Mouse (Mus musculus) embryonic facial prominence, embryonic 10.5 days (tissue): ENCODE data around the gene Sh3bp1. TPM values are rescaled to one million over a fixed set of nuclear protein-coding genes. Genes with fewer than 3 reads are reported as not detected.

Experiments used
- DNase-seq: peaks from one replicate; pipeline ENCODE4 v3.0.0-alpha.2; 2017; ENCODE audit warnings: low spot score
- H3K27ac ChIP-seq: fragments of 300-500 bp; sonication (generic); replicated peaks from 2 replicates; pipeline ENCODE4 v1.5.1; 2016; ENCODE audit warnings: mild to moderate bottlenecking
- H3K27me3 ChIP-seq: fragments of 300-500 bp; sonication (generic); replicated peaks from 2 replicates; pipeline ENCODE4 v1.6.1; 2016; ENCODE audit warnings: low read depth, mild to moderate bottlenecking; ENCODE audit not compliant: poor library complexity, severe bottlenecking
- H3K36me3 ChIP-seq: fragments of 300-500 bp; sonication (generic); replicated peaks from 2 replicates; pipeline ENCODE4 v1.6.1; 2016; ENCODE audit warnings: mild to moderate bottlenecking, moderate library complexity
- H3K4me1 ChIP-seq: fragments of 300-500 bp; sonication (generic); 2 replicates; pipeline ENCODE4 v1.6.1; 2016
- H3K4me3 ChIP-seq: fragments of 300-500 bp; sonication (generic); 2 replicates; pipeline ENCODE4 v1.5.1; 2016; ENCODE audit warnings: mild to moderate bottlenecking, moderate library complexity
- H3K9me3 ChIP-seq: fragments of 300-500 bp; sonication (generic); 2 replicates; pipeline ENCODE4 v1.6.1; 2016; ENCODE audit warnings: mild to moderate bottlenecking
- WGBS: fragments of 180-500 bp; shearing (Covaris S2); methylation state at CpG from one replicate; pipeline ENCODE4 v1.1.7; 2016; 5-methylcytosine and 5-hydroxymethylcytosine counted together
- polyA plus RNA-seq: library from polyadenylated mRNA; unstranded; fragments of >200 nt; fragmentation: Nextera tagmentation; extraction: Ambion mirVana; gene quantifications from 2 replicates; pipeline ENCODE4 v1.2.1, GENCODE M21; 2016

The Sh3bp1 gene
- polyA plus RNA-seq, 1 experiment from 2014 or later: 35.6 TPM

GRCm38 (mm10) chr15:78923585-78923984 lies 24.0 kb downstream of the Sh3bp1 start:
- Histone ChIP-seq H3K27me3 (peaks cover 13% of the 10 kb centered on the region), H3K36me3 (peaks cover 17% of the 10 kb centered on the region), H3K9me3 (no peaks in the 10 kb centered on the region), H3K27ac (peak overlapping the region; percentile 7), H3K4me1 (peaks cover 49% of the 10 kb centered on the region), H3K4me3 (no peak overlapping the region)
- no peak for DNase-seq
- WGBS: 59% methylated on average over 6 of the region's 6 CpGs

DNA sequence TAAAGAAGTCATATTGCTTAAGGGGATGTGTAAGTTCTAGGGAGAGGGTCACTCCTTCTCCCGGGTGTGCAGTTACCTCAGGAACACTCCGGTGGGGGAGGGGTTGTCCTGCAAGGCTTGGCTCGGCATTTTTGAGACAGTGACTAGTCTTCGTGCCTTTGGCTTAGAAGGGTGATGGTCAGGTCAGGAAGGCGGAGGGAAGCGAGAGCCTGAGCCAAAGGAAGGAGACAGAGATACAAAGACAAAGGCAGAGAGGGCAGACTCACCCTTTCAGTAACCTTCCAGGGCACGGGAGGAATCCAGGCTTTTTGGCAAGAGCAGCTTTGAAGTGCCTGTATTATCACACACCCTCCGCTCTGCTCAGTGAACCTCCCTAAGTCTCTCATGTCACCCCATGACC lies 25.6 kb downstream of the Sh3bp1 start:
- no peak for DNase-seq
- Histone ChIP-seq H3K27me3 (peaks cover 13% of the 10 kb centered on the region), H3K4me3 (no peak overlapping the region), H3K36me3 (peaks cover 13% of the 10 kb centered on the region), H3K27ac (peak overlapping the region; percentile 88), H3K9me3 (no peaks in the 10 kb centered on the region), H3K4me1 (peaks cover 50% of the 10 kb centered on the region)
- WGBS: 34% methylated on average over 8 of the region's 8 CpGs

GRCm38 (mm10) chr15:78926021-78926919 lies 26.7 kb downstream of the Sh3bp1 start, which contains the start of gene Lgals1:
TSS of gene Lgals1 (plus strand) at chr15:78926725.
- 8% methylated on average over 20 of the region's 20 CpGs for WGBS
- peak within 1 kb of the TSS; percentile 88 for H3K27ac ChIP-seq
- peak within 1 kb of the TSS; percentile 56 for H3K4me3 ChIP-seq
- no peaks in the 10 kb centered on the region for H3K9me3 ChIP-seq
- peaks cover 13% of the 10 kb centered on the region for H3K36me3 ChIP-seq
- DNase-seq: peak; percentile 90
- H3K4me1 ChIP-seq: peaks cover 50% of the 10 kb centered on the region
- peaks cover 13% of the 10 kb centered on the region for H3K27me3 ChIP-seq

GRCm38 (mm10) chr15:78927021-78927787 lies 27.6 kb downstream of the Sh3bp1 start:
- WGBS: 18% methylated on average over 15 of the region's 15 CpGs
- H3K27ac ChIP-seq: peak overlapping the region; percentile 88
- H3K27me3 ChIP-seq: peaks cover 13% of the 10 kb centered on the region
- no peaks in the 10 kb centered on the region for H3K9me3 ChIP-seq
- H3K4me3 ChIP-seq: peak overlapping the region; percentile 56
- peaks cover 13% of the 10 kb centered on the region for H3K36me3 ChIP-seq
- H3K4me1 ChIP-seq: peaks cover 50% of the 10 kb centered on the region
- DNase-seq: peak; percentile 32

- Histone ChIP-seq H3K4me1 (peaks cover 50% of the 10 kb centered on the region), H3K4me3 (peak overlapping the region; percentile 56), H3K27ac (peak overlapping the region; percentile 88), H3K9me3 (no peaks in the 10 kb centered on the region), H3K36me3 (peaks cover 13% of the 10 kb centered on the region), H3K27me3 (peaks cover 13% of the 10 kb centered on the region)
- DNase-seq: peak; percentile 94
- WGBS: under 1% methylated on average over 34 of the region's 35 CpGs
Measured at GRCm38 (mm10) chr15:78927788-78928457, 28.4 kb downstream of the Sh3bp1 start.

DNA sequence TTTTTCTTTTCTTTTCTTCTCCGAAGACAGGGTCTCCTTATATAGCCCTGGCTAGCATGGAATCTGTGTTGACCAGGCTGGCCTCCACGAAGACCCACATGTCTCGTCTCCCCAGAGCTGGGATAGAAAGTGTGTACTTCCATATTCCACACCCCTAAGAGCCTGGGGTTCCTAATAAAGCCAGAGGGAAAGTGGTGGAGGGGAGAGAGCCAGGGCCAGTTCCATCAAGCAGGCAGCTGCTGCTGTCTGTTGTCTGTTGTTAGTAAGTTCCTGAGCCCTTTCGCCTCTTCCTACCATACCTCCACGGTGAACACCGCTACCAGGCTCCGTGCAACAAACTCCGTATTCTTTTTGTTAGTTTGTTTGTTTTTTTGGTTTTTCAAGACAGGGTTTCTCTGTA lies 29.0 kb downstream of the Sh3bp1 start:
- Histone ChIP-seq H3K27ac (peak overlapping the region; percentile 88), H3K27me3 (peaks cover 13% of the 10 kb centered on the region), H3K9me3 (no peaks in the 10 kb centered on the region), H3K4me1 (peaks cover 47% of the 10 kb centered on the region), H3K4me3 (peak overlapping the region; percentile 56), H3K36me3 (peaks cover 13% of the 10 kb centered on the region)
- DNase-seq: no peak
- 50% methylated on average over 8 of the region's 8 CpGs for WGBS

GRCm38 (mm10) chr15:78930192-78930706 lies 30.7 kb downstream of the Sh3bp1 start:
- WGBS: 82% methylated on average over 6 of the region's 6 CpGs
- no peak overlapping the region for H3K4me3 ChIP-seq
- DNase-seq: no peak
- H3K36me3 ChIP-seq: peaks cover 13% of the 10 kb centered on the region
- H3K27me3 ChIP-seq: peaks cover 13% of the 10 kb centered on the region
- H3K27ac ChIP-seq: no peak overlapping the region
- peaks cover 39% of the 10 kb centered on the region for H3K4me1 ChIP-seq
- H3K9me3 ChIP-seq: no peaks in the 10 kb centered on the region

DNA sequence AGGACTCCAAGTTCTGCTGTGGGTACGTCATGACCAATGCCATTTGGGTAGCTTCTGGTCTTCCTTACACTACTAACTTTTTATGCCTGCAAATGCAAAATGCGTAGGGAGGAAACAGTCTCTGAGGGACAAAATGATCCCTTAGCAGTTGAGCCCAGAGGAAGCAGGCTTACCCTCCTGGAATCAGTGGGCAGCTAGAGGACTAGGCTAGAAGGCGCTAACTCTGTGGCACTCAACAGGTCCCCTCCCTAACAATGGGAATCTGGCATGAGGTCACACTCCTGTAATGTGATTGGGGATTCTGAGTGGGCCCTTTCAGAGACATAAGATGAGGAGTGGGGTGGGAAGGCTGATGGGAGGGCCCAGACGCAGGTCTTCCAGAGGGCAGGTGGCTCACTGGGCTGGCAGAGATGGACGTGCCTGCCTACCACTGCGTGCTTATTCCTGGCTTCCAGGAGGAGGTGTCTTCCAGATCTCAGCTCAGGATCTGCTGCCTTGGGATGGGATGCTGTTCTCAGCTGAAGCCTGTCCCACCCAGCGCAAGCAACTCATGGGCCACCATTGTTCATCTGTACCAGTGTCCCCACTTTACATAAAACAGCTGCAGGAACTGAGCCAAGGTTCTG lies 31.3 kb downstream of the Sh3bp1 start:
- H3K27ac ChIP-seq: 0 out of 2 replicates have a peak overlapping the region, but pooled peaks have one; percentile 19
- peaks cover 39% of the 10 kb centered on the region for H3K4me1 ChIP-seq
- H3K4me3 ChIP-seq: no peak overlapping the region
- no peaks in the 10 kb centered on the region for H3K9me3 ChIP-seq
- 92% methylated on average over 7 of the region's 7 CpGs for WGBS
- DNase-seq: no peak
- H3K27me3 ChIP-seq: peaks cover 13% of the 10 kb centered on the region
- peaks cover 13% of the 10 kb centered on the region for H3K36me3 ChIP-seq

DNA sequence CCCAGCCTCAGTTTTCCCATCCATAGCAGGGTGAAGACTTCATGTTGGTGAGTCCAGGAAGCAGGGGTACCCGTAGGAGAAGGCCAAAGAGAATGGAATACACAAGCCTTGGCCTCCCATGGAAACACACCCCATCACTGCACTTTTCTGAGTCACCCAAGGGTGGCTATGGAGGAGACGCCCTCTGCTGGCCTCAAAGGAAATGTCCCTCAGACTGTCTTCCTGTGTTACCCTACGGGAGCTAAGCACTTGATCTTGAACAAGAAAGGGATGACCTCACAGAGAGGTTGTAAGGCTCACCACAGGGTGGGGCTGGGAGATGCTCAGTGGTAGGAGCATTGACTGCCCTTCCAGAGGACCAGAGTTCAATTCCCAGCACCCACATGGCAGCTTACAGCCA lies 32.0 kb downstream of the Sh3bp1 start:
- H3K4me3 ChIP-seq: no peak overlapping the region
- H3K27ac ChIP-seq: no peak overlapping the region
- no peaks in the 10 kb centered on the region for H3K9me3 ChIP-seq
- peaks cover 39% of the 10 kb centered on the region for H3K4me1 ChIP-seq
- 30% methylated on average over 3 of the region's 3 CpGs for WGBS
- DNase-seq: no peak
- peaks cover 17% of the 10 kb centered on the region for H3K36me3 ChIP-seq
- peaks cover 12% of the 10 kb centered on the region for H3K27me3 ChIP-seq

DNA sequence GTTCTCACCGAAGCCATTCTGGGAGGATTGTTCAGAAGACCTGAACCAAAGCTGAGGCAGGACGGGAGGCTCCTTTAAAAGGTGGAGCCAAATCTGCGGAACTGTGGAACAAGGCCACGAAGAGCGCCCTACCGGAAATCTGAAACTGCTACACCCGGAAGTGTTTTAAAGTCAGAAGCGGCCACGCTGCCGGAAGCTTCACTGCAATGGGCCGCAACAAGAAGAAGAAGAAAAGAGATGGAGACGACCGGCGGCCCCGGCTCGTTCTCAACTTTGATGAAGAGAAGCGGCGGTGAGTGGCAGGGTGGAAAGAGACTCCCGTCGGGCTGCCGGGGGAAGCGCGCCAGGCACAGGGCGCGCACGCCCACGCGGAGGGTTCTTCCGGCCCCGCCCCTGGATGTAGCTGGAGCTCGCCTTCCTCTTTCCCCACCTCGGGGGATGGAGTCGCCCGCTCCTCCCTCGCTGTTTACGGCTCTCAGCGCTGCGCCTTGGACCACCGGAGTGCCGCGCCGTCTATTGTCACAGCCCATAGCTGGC lies 35.3 kb downstream of the Sh3bp1 start, which contains the start of gene Nol12:
Gene Nol12, plus strand, starts transcription at position 150 of the 537 bp plus-strand sequence.
- Histone ChIP-seq H3K27ac (peak within 1 kb of the TSS; percentile 91), H3K9me3 (no peaks in the 10 kb centered on the region), H3K36me3 (peaks cover 42% of the 10 kb centered on the region), H3K4me1 (peaks cover 22% of the 10 kb centered on the region), H3K4me3 (peak within 1 kb of the TSS; percentile 84), H3K27me3 (no peaks in the 10 kb centered on the region)
- DNase-seq: peak; percentile 90
- under 1% methylated on average over 42 of the region's 42 CpGs for WGBS

- peaks cover 52% of the 10 kb centered on the region for H3K36me3 ChIP-seq
- peaks cover 22% of the 10 kb centered on the region for H3K4me1 ChIP-seq
- no peaks in the 10 kb centered on the region for H3K9me3 ChIP-seq
- H3K27me3 ChIP-seq: no peaks in the 10 kb centered on the region
- peak overlapping the region; percentile 0; the same call in 1 of the 2 replicates for H3K27ac ChIP-seq
- H3K4me3 ChIP-seq: peak overlapping the region; percentile 84
- no peak for DNase-seq
- 92% methylated on average over 12 of the region's 12 CpGs for WGBS
Measured at GRCm38 (mm10) chr15:78936403-78936802, 36.8 kb downstream of the Sh3bp1 start.
